Mouse (Mus musculus) G1E (cell line): ENCODE measurements around the gene Gm42906. TPM values are rescaled to one million over a fixed set of nuclear protein-coding genes. Genes with fewer than 3 reads are reported as not detected.

Experiments used
- ATAC-seq: 2 replicates; pipeline ENCODE4 v1.8.0; 2016; ENCODE audit warnings: mild to moderate bottlenecking; ENCODE audit not compliant: insufficient number of reproducible peaks, poor library complexity, low FRiP score, severe bottlenecking; ENCODE audit errors: extremely low read depth
- DNase-seq: peaks from one replicate; pipeline ENCODE4 v3.0.0; 2012; ENCODE audit warnings: low spot score
- H3K27me3 ChIP-seq: 2 replicates; pipeline ENCODE4 v1.6.1; 2012; ENCODE audit warnings: mild to moderate bottlenecking, low read length, inconsistent platforms; ENCODE audit not compliant: insufficient read depth
- H3K36me3 ChIP-seq: replicated peaks from 2 replicates; pipeline ENCODE3; 2012; ENCODE audit warnings: mild to moderate bottlenecking, inconsistent platforms
- H3K4me1 ChIP-seq: 2 replicates; pipeline ENCODE4 v1.6.1; 2012; ENCODE audit warnings: low read depth, low read length, inconsistent platforms, mixed read lengths; ENCODE audit not compliant: insufficient read depth
- H3K4me3 ChIP-seq: 2 replicates; pipeline ENCODE4 v1.5.1; 2012; ENCODE audit warnings: low read depth, mild to moderate bottlenecking, inconsistent platforms, low read length, moderate library complexity, mixed read lengths
- H3K9me3 ChIP-seq: replicated peaks from 2 replicates; pipeline ENCODE4 v1.6.1; 2012; ENCODE audit warnings: inconsistent platforms
- CTCF ChIP-seq: IDR thresholded peaks from 2 replicates; pipeline ENCODE4 v1.5.1; 2012; ENCODE audit warnings: low read depth, low read length, inconsistent platforms, mixed read lengths
- GATA1 ChIP-seq: IDR thresholded peaks from 2 replicates; pipeline ENCODE4 v1.6.1; 2012; ENCODE audit warnings: borderline replicate concordance, low read length, inconsistent platforms, mixed read lengths
- GATA2 ChIP-seq: IDR thresholded peaks from 2 replicates; pipeline ENCODE4 v1.6.1; 2012; ENCODE audit warnings: low read depth, low read length, inconsistent platforms, borderline replicate concordance
- POLR2AphosphoS5 ChIP-seq: IDR thresholded peaks from 2 replicates; pipeline ENCODE4 v1.6.1; 2012; ENCODE audit warnings: low read depth, low read length, inconsistent platforms; ENCODE audit not compliant: insufficient replicate concordance
- TAL1 ChIP-seq: conservative IDR thresholded peaks from 2 replicates; pipeline ENCODE4 v1.6.1; 2012; ENCODE audit warnings: low read depth, low read length, inconsistent platforms, mixed read lengths
- polyA plus RNA-seq: library from polyadenylated mRNA; stranded (reverse); fragments of >175 nt; gene quantifications from 2 replicates; pipeline ENCODE4 v1.2.3, GENCODE M21; 2012
- total RNA-seq, 2 experiments: library from RNA; stranded (forward) in 1 of 2; stranded (reverse) in 1 of 2; fragments of 200-1000 nt in 1 of 2; fragments of >200 nt in 1 of 2; fragmentation: Nextera tagmentation in 1 of 2; gene quantifications; 2 replicates each; pipeline ENCODE4 v1.2.3; 2014 to 2017

The Gm42906 gene
- total and polyA plus RNA-seq, 3 experiments: not detected

- Histone ChIP-seq H3K4me1 (peaks cover 16% of the 10 kb centered on the region), H3K4me3 (no peak overlapping the region), H3K36me3 (no peaks in the 10 kb centered on the region), H3K9me3 (no peaks in the 10 kb centered on the region), H3K27me3 (no peaks in the 10 kb centered on the region)
- ATAC-seq (no peak), DNase-seq (no peak)
- TF ChIP-seq GATA2 (no peak), TAL1 (no peak), GATA1 (no peak), POLR2AphosphoS5 (no peak), CTCF (no peak)
These were observed 18.7 kb downstream of the Gm42906 start for GRCm38 (mm10) chr5:151409282-151409681.

GRCm38 (mm10) chr5:151408124-151408900, 19.7 kb downstream of the Gm42906 start:
- TF ChIP-seq POLR2AphosphoS5 (no peak), GATA1 (no peak), CTCF (no peak), GATA2 (no peak), TAL1 (no peak)
- no peaks in the 10 kb centered on the region for H3K36me3 ChIP-seq
- H3K4me1 ChIP-seq: peaks cover 11% of the 10 kb centered on the region
- H3K4me3 ChIP-seq: no peak overlapping the region
- DNase-seq (no peak), ATAC-seq (no peak)
- H3K9me3 ChIP-seq: no peaks in the 10 kb centered on the region
- no peaks in the 10 kb centered on the region for H3K27me3 ChIP-seq

- no peak for DNase-seq
- no peaks in the 10 kb centered on the region for H3K36me3 ChIP-seq
- H3K9me3 ChIP-seq: no peaks in the 10 kb centered on the region
- H3K4me1 ChIP-seq: peaks cover 3% of the 10 kb centered on the region
- TF ChIP-seq GATA1 (no peak), GATA2 (no peak), CTCF (no peak), POLR2AphosphoS5 (no peak), TAL1 (no peak)
- no peak for ATAC-seq
- H3K27me3 ChIP-seq: no peaks in the 10 kb centered on the region
- H3K4me3 ChIP-seq: no peak overlapping the region
These were observed 20.5 kb downstream of the Gm42906 start for GRCm38 (mm10) chr5:151407493-151407892.

- TF ChIP-seq TAL1: no peak
- no peak for TF ChIP-seq CTCF
- TF ChIP-seq GATA2: no peak
- no peak for TF ChIP-seq POLR2AphosphoS5
- TF ChIP-seq GATA1: no peak
- no peaks in the 10 kb centered on the region for H3K36me3 ChIP-seq
- DNase-seq (no peak), ATAC-seq (no peak)
- no peak overlapping the region for H3K4me3 ChIP-seq
- H3K4me1 ChIP-seq: no peaks in the 10 kb centered on the region
- H3K9me3 ChIP-seq: no peaks in the 10 kb centered on the region
- H3K27me3 ChIP-seq: no peaks in the 10 kb centered on the region
These were observed 21.7 kb downstream of the Gm42906 start for GRCm38 (mm10) chr5:151406276-151406675.

- ATAC-seq: no peak
- Histone ChIP-seq H3K4me1 (no peaks in the 10 kb centered on the region), H3K4me3 (no peak overlapping the region), H3K9me3 (no peaks in the 10 kb centered on the region), H3K36me3 (no peaks in the 10 kb centered on the region), H3K27me3 (no peaks in the 10 kb centered on the region)
- no peak for DNase-seq
- no peak for TF ChIP-seq TAL1
- TF ChIP-seq GATA1: no peak
- no peak for TF ChIP-seq GATA2
- TF ChIP-seq POLR2AphosphoS5: no peak
- no peak for TF ChIP-seq CTCF
These were observed 22.6 kb downstream of the Gm42906 start for GRCm38 (mm10) chr5:151405314-151405903.

- Histone ChIP-seq H3K36me3 (no peaks in the 10 kb centered on the region), H3K4me3 (no peak overlapping the region), H3K27me3 (no peaks in the 10 kb centered on the region), H3K4me1 (peaks cover 6% of the 10 kb centered on the region), H3K9me3 (no peaks in the 10 kb centered on the region)
- TF ChIP-seq POLR2AphosphoS5 (no peak), TAL1 (no peak), GATA2 (no peak), CTCF (no peak), GATA1 (no peak)
- ATAC-seq: no peak
- no peak for DNase-seq
These were observed 24.4 kb downstream of the Gm42906 start for GRCm38 (mm10) chr5:151403586-151403985.
